28 mouse cellular contexts compared by ENCODE assay signal in the genomic region with DNA sequence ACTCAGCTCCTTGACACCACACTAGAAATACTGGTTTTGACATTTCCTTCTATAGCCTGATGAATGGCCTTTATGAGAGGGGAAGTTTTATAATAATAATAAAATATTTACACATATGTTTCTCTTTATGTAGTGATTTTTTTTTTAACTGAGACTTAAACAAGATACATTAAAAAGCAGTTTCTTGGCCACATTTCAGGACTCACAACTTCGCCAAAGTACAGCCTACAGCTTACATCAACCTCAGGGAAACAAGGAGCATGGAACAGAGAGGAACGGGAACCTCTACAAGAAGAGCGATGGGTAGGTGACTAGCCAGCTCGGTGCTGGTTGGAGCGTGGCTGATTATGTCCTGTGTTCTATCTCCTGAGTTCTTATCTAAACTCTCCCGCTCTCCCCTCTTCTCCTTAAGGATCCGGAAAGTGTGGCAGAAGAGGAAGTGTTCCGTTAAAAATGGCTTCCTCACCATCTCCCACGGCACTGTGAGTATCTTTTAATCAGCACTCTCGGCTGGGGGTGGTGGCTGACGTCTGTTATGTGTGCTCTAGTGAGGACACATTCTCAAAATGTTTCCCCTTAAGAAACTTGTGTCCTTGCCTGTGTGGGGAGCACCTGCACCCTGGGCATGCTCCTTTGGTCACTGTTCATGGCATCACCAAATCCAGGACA.
DNase-seq lines count a peak whose midpoint lies in the region; ATAC-seq and TF ChIP-seq lines count a peak whose summit lies in the region.
"Had no signal": no experiment of that assay in that cellular context is flagged by ENCODE, and none has a peak within 500 bp of the region (broad histone marks: within the 10 kb centered on the region; RNA-seq: fewer than 3 reads in every experiment).

No protein-coding gene starts in this region.

- no peak overlapping the region for H3K9ac ChIP-seq in liver, embryonic 14.5 days (replicated peaks)
- H3K9ac ChIP-seq: forebrain, embryonic 15.5 days; heart, embryonic 15.5 days; hindbrain, embryonic 12.5 days; intestine, embryonic 15.5 days; limb, embryonic 15.5 days; lung, embryonic 15.5 days; midbrain, embryonic 13.5 days; stomach, embryonic 15.5 days had no signal

- peak; percentile 73; the same call in 1 of the 2 replicates for ATAC-seq in frontal cortex, adult (ENCODE audit: low TSS enrichment)
- ATAC-seq in liver, embryonic 14.5 days (ENCODE audit: insufficient read depth), result no peak
- ATAC-seq in common myeloid progenitor, adult 5-6 weeks (replicated peaks; ENCODE audit: low read depth, poor library complexity, severe bottlenecking), result peak; percentile 70
- no peak for ATAC-seq in CD4-positive, CD25-positive, alpha-beta regulatory T cell, adult 4 months
- no peak for ATAC-seq in erythroid progenitor cell, adult 5-6 weeks (replicated peaks; ENCODE audit: low FRiP score, poor library complexity, severe bottlenecking)
- ATAC-seq: forebrain, embryonic 15.5 days; hindbrain, postnatal 0 days; intestine, embryonic 15.5 days; midbrain, embryonic 13.5 days had no signal

- H3K4me2 ChIP-seq in liver, embryonic 14.5 days (ENCODE audit: low read depth), result peak overlapping the region; percentile 18; the same call in 1 of the 2 replicates
- H3K4me2 ChIP-seq: forebrain, embryonic 15.5 days; heart, embryonic 15.5 days; hindbrain, embryonic 12.5 days; intestine, embryonic 15.5 days; limb, embryonic 15.5 days; lung, embryonic 15.5 days; midbrain, embryonic 13.5 days; stomach, embryonic 15.5 days had no signal

- TF ChIP-seq EP300 in liver, embryonic 14.5 days (IDR thresholded peaks at IDR 0.05; ENCODE audit: low read depth), result no peak

- H3K36me3 ChIP-seq in liver, embryonic 14.5 days (replicated peaks; ENCODE audit: control insufficient read depth, insufficient read depth, low read depth), result no peaks in the 10 kb centered on the region
- H3K36me3 ChIP-seq: intestine, embryonic 15.5 days had no signal

- H3K4me1 ChIP-seq in liver, embryonic 14.5 days (replicated peaks; ENCODE audit: control insufficient read depth in 2 of 2, insufficient read depth in 2 of 2, low read length in 1 of 2), result peaks cover 0 to 17% of the 10 kb centered on the region in 2 experiments; a peak in 2 of 4 replicates
- H3K4me1 ChIP-seq: forebrain, embryonic 10.5 days; forebrain, embryonic 15.5 days; heart, embryonic 15.5 days; hindbrain, embryonic 12.5 days; intestine, embryonic 15.5 days; limb, embryonic 10.5 days; limb, embryonic 15.5 days; lung, embryonic 15.5 days; midbrain, embryonic 13.5 days; stomach, embryonic 15.5 days had no signal

- H3K27ac ChIP-seq in liver, embryonic 14.5 days, result no peak overlapping the region
- H3K27ac ChIP-seq: forebrain, embryonic 10.5 days; forebrain, embryonic 15.5 days; heart, embryonic 15.5 days; hindbrain, embryonic 12.5 days; hindbrain, postnatal 0 days; intestine, embryonic 15.5 days; kidney, postnatal 0 days; limb, embryonic 10.5 days; limb, embryonic 15.5 days; lung, embryonic 15.5 days; midbrain, embryonic 13.5 days; stomach, embryonic 15.5 days had no signal

- no peaks in the 10 kb centered on the region for H3K9me3 ChIP-seq in liver, embryonic 14.5 days (ENCODE audit: control insufficient read depth, low read length)
- H3K9me3 ChIP-seq: forebrain, embryonic 10.5 days; forebrain, embryonic 15.5 days; heart, embryonic 15.5 days; hindbrain, embryonic 12.5 days; intestine, embryonic 15.5 days; limb, embryonic 10.5 days; limb, embryonic 15.5 days; lung, embryonic 15.5 days; megakaryocyte, embryonic 14.5 days; midbrain, embryonic 13.5 days; stomach, embryonic 15.5 days had no signal

- no peak for TF ChIP-seq CTCF in liver, embryonic 14.5 days (IDR thresholded peaks at IDR 0.05; ENCODE audit: low read depth)

- DNase-seq in frontal cortex, postnatal 25 days (ENCODE audit: low spot score in 2 of 2), result no peak
- no peak for DNase-seq in liver, embryonic 14.5 days (ENCODE audit: low read depth in 3 of 3, low spot score in 3 of 3)
- DNase-seq in liver, result no peak
- DNase-seq: adrenal gland, postnatal 25 days; cerebellum, adult 2 months; cerebellum, postnatal 14 days; kidney, adult 2 months; kidney, postnatal 4 days; lung, postnatal 36 days; right cerebral cortex, postnatal 25 days; thymus, postnatal 14 days had no signal

- no peaks in the 10 kb centered on the region for H3K27me3 ChIP-seq in liver, embryonic 14.5 days (ENCODE audit: control insufficient read depth, insufficient read depth, low read length)
- H3K27me3 ChIP-seq: forebrain, embryonic 15.5 days; heart, embryonic 15.5 days; hindbrain, embryonic 12.5 days; intestine, embryonic 15.5 days; limb, embryonic 15.5 days; lung, embryonic 15.5 days; megakaryocyte, embryonic 14.5 days; midbrain, embryonic 13.5 days; stomach, embryonic 15.5 days had no signal

- WGBS in liver, embryonic 14.5 days (ENCODE audit: insufficient replicate concordance), result 27% methylated on average over 11 of the region's 11 CpGs

- no peak overlapping the region for H3K4me3 ChIP-seq in liver, embryonic 14.5 days (ENCODE audit: insufficient read depth in 1 of 2, low read depth in 2 of 2, low read length in 2 of 2)
- H3K4me3 ChIP-seq: forebrain, embryonic 10.5 days; forebrain, embryonic 15.5 days; heart, embryonic 15.5 days; hindbrain, embryonic 12.5 days; intestine, embryonic 15.5 days; limb, embryonic 10.5 days; limb, embryonic 15.5 days; lung, embryonic 15.5 days; midbrain, embryonic 13.5 days; stomach, embryonic 15.5 days had no signal

Comparison
In these comparisons a context has a peak if more than half of its experiments do, and no peak if none do; other contexts are left out.
1. ATAC-seq: peak in frontal cortex, adult (single experiment) and common myeloid progenitor, adult 5-6 weeks (single experiment); none in liver, embryonic 14.5 days (single experiment), CD4-positive, CD25-positive, alpha-beta regulatory T cell, adult 4 months (single experiment) and erythroid progenitor cell, adult 5-6 weeks (single experiment).